Mouse (Mus musculus): ENCODE measurements around the gene Olfr675.
"Not testable (repeated sequence)": the region's sequence is repeated elsewhere in the genome, so short reads cannot be mapped to it uniquely, and the experiment has no call there.

The Olfr675 gene

GRCm38 (mm10) chr7:105028360-105028759 lies at the start of gene Olfr675:
Gene Olfr675, minus strand, starts transcription at chr7:105028460.
- in situ Hi-C loops (cut with MseI, MboI), result no loop called here

GRCm38 (mm10) chr7:105064175-105064574 lies 35.9 kb upstream of the Olfr675 start, which contains the start of gene Olfr678:
Gene Olfr678, plus strand, starts transcription at chr7:105064475.
- in situ Hi-C loops (cut with MseI, MboI), result no loop called here

- in situ Hi-C loops (cut with MseI, MboI), result no loop called here
Observed at GRCm38 (mm10) chr7:105058951-105059350, 30.7 kb upstream of the Olfr675 start.

GRCm38 (mm10) chr7:105033836-105034235 lies 5.6 kb upstream of the Olfr675 start:
- in situ Hi-C loops (cut with MseI, MboI), result not testable (repeated sequence)

GRCm38 (mm10) chr7:105032398-105032797 lies 4.1 kb upstream of the Olfr675 start, which contains the start of gene Olfr676:
Gene Olfr676, plus strand, starts transcription at chr7:105032698.
- in situ Hi-C loops (cut with MseI, MboI), result no loop called here

GRCm38 (mm10) chr7:105022530-105022929 lies 5.7 kb downstream of the Olfr675 start:
- in situ Hi-C loops (cut with MseI, MboI), result no loop called here

- in situ Hi-C loops (cut with MseI, MboI), result no loop called here
Observed at GRCm38 (mm10) chr7:105001929-105002328, 26.3 kb downstream of the Olfr675 start, which contains the start of gene Olfr672. Gene Olfr672, minus strand, starts transcription at chr7:105002029.

GRCm38 (mm10) chr7:104979026-104979425 lies 49.2 kb downstream of the Olfr675 start, which contains the start of gene Olfr671:
Gene Olfr671, minus strand, starts transcription at chr7:104979126.
- in situ Hi-C loops (cut with MseI, MboI), result no loop called here

GRCm38 (mm10) chr7:104972507-104972906 lies 55.8 kb downstream of the Olfr675 start:
- in situ Hi-C loops (cut with MseI, MboI), result not testable (repeated sequence)

All from mouse trophoblast stem cell (cell line).